Comparison of ENCODE assay signal across 8 mouse cellular contexts in the genomic region with DNA sequence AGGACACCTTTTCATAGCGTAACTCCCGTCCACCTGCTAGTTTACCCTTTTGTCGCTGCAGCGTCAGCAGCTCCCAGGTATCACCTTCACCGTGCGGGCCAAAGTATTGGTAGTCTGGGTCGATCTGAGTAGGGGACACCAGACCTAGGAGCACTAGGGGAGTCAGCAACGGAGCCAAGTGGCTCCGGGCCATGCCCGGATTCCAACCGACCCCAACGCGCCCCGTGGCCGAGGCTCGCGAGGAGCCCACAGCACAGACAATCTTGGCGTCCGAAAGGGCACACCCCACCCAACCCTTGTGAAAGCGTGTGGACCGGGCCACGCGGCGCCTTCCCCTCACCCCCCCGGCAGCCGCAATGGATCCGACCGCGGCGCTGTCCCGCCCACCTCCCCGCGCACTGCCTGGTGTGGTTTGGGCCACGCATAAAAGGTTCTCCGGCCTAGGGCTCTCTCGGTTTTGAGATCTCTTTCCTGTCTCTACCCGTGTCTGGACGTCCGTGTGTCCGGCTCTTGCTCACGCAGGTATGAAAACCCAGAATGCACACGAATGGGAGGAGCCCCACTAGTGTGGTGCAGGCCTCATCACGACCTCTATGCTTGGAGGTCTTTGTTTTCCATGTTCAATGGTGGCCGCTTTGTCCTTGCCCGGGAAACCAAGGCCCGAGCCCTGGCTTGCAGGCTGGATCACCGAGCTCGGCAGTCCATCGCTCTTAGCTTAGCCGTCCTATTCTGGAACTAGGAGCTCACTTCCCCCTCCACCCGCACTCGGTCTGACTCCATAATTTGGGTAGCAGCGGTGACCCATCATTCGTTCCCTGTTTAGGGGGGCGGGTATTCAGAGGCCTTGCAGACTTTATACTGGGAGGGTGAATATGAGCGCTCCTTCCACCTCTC. TPM values are rescaled to one million over a fixed set of nuclear protein-coding genes. Genes with fewer than 3 reads are reported as not detected.
DNase-seq lines count a peak whose midpoint lies in the region; TF ChIP-seq lines count a peak whose summit lies in the region.

Gm49661 (minus strand) TSS at position 193 of the 894 bp plus-strand sequence.
Prdx2 (plus strand) TSS at position 347 of the 894 bp plus-strand sequence.
Rnaseh2a (minus strand) TSS at position 527 of the 894 bp plus-strand sequence.

- H3K27me3 ChIP-seq in megakaryocyte, embryonic 14.5 days (replicated peaks), result no peaks in the 10 kb centered on the region
- H3K27me3 ChIP-seq in small intestine, adult 2 months (ENCODE audit: control insufficient read depth, insufficient read depth, low read length), result no peaks in the 10 kb centered on the region

- peaks cover 37% of the 10 kb centered on the region for H3K36me3 ChIP-seq in megakaryocyte, embryonic 14.5 days (replicated peaks; ENCODE audit: low read length)
- H3K36me3 ChIP-seq in small intestine, adult 2 months (ENCODE audit: control insufficient read depth, insufficient read depth, low read length), result peaks cover 11% of the 10 kb centered on the region

- TF ChIP-seq CTCF in cortical plate, adult 2 months (IDR thresholded peaks at IDR 0.05; ENCODE audit: extremely low read depth, insufficient read depth, low read length), result no peak
- TF ChIP-seq CTCF in small intestine, adult 2 months (IDR thresholded peaks at IDR 0.05; ENCODE audit: extremely low read depth, insufficient read length, insufficient replicate concordance, low read depth, low read length), result no peak

- DNase-seq in ovary, adult 18-20 months (ENCODE audit: low spot score), result peak; percentile 67
- DNase-seq in ovary, postnatal 14 days (ENCODE audit: low spot score), result no peak
- peak; percentile 75 for DNase-seq in gastrocnemius, postnatal 25 days
- DNase-seq in induced T-regulatory cell, adult 2 months (ENCODE audit: low read depth), result peak; percentile 83
- peak in 1 of 2 experiments; percentile 76 for DNase-seq in left cerebral cortex, postnatal 14 days (ENCODE audit: low spot score in 2 of 2)

- intact Hi-C loops in left cerebral cortex, postnatal 14 days (cut with DNase I), result no loop called here

- peak within 1 kb of the TSS; percentile 72 for H3K4me3 ChIP-seq in cortical plate, adult 2 months (ENCODE audit: insufficient read depth, low read length)
- peak within 1 kb of the TSS; percentile 93 for H3K4me3 ChIP-seq in megakaryocyte, embryonic 14.5 days (replicated peaks)
- peak within 1 kb of the TSS; percentile 70 for H3K4me3 ChIP-seq in small intestine, adult 2 months (ENCODE audit: low read depth, low read length)

- under 1% methylated on average over 56 of the region's 56 CpGs for WGBS in small intestine, adult 2 months

- H3K27ac ChIP-seq in cortical plate, adult 2 months (ENCODE audit: insufficient read depth, low read length), result peak within 1 kb of the TSS; percentile 58
- peak within 1 kb of the TSS; percentile 77 for H3K27ac ChIP-seq in small intestine, adult 2 months (ENCODE audit: insufficient read depth, low read depth, low read length)

- TF ChIP-seq POLR2A in cortical plate, adult 2 months (IDR thresholded peaks at IDR 0.05; ENCODE audit: extremely low read depth, insufficient read depth, low read length), result peak; percentile 94
- peak; percentile 93 for TF ChIP-seq POLR2A in small intestine, adult 2 months (IDR thresholded peaks at IDR 0.05; ENCODE audit: low read depth, low read length)

- H3K9me3 ChIP-seq in megakaryocyte, embryonic 14.5 days, result no peaks in the 10 kb centered on the region

- peaks cover 9% of the 10 kb centered on the region; the same call in 1 of the 2 replicates for H3K4me1 ChIP-seq in cortical plate, adult 2 months (ENCODE audit: control insufficient read depth, insufficient read depth, low read length)
- peaks cover 90% of the 10 kb centered on the region for H3K4me1 ChIP-seq in megakaryocyte, embryonic 14.5 days
- peaks cover 17% of the 10 kb centered on the region for H3K4me1 ChIP-seq in small intestine, adult 2 months (ENCODE audit: control insufficient read depth, insufficient read depth, insufficient read length, low read length)

RNA-seq across cellular contexts. Expression of gene Gm49661, which starts in this region (rescaled TPM):
- not detected in 2 replicates for polyA plus RNA-seq in cortical plate, adult 2 months (2012; rRNA removed)
- total RNA-seq in gastrocnemius, postnatal 25 days (2021), result not detected
- not detected for total RNA-seq in left cerebral cortex, postnatal 14 days (2021)
- polyA plus RNA-seq in megakaryocyte, embryonic 14.5 days (2012; ENCODE audit: insufficient read depth, low replicate concordance), result not detected in 2 replicates
- 3.2 TPM in 1 of 2 replicates, not detected in the other for polyA plus RNA-seq in small intestine, adult 2 months (2012; rRNA removed)

RNA-seq across cellular contexts. Expression of gene Prdx2, which starts in this region (rescaled TPM):
- polyA plus RNA-seq in cortical plate, adult 2 months (2012; rRNA removed), result 287 TPM in 2 replicates
- total RNA-seq in gastrocnemius, postnatal 25 days (2021), result 100 to 1,000 TPM; 192 to 200 TPM
- total RNA-seq in left cerebral cortex, postnatal 14 days (2021), result 100 to 1,000 TPM; 402 to 429 TPM
- polyA plus RNA-seq in megakaryocyte, embryonic 14.5 days (2012; ENCODE audit: insufficient read depth, low replicate concordance), result 68.6 and 73.1 TPM in 2 replicates
- 70.6 and 141 TPM in 2 replicates for polyA plus RNA-seq in small intestine, adult 2 months (2012; rRNA removed)

RNA-seq across cellular contexts. Expression of gene Rnaseh2a, which starts in this region (rescaled TPM):
- 37.3 and 37.7 TPM in 2 replicates for polyA plus RNA-seq in cortical plate, adult 2 months (2012; rRNA removed)
- 10 to 100 TPM; 22.2 to 24.7 TPM for total RNA-seq in gastrocnemius, postnatal 25 days (2021)
- total RNA-seq in left cerebral cortex, postnatal 14 days (2021), result 10 to 100 TPM; 38.1 to 52.0 TPM
- polyA plus RNA-seq in megakaryocyte, embryonic 14.5 days (2012; ENCODE audit: insufficient read depth, low replicate concordance), result 248 and 286 TPM in 2 replicates
- 14.5 and 29.1 TPM in 2 replicates for polyA plus RNA-seq in small intestine, adult 2 months (2012; rRNA removed)
